Mouse (Mus musculus) retina, adult 2 months (tissue): Measurements from ENCODE around the gene Mfng.

Experiments
- DNase-seq: peaks from one replicate; pipeline ENCODE4 v3.0.0-alpha.2; 2012; ENCODE audit warnings: low read depth, low spot score

The Mfng gene

GRCm38 (mm10) chr15:78773290-78773729 is at the start of gene Mfng:
Gene Mfng (minus strand): TSS chr15:78773475.
- DNase-seq = no peak

DNA sequence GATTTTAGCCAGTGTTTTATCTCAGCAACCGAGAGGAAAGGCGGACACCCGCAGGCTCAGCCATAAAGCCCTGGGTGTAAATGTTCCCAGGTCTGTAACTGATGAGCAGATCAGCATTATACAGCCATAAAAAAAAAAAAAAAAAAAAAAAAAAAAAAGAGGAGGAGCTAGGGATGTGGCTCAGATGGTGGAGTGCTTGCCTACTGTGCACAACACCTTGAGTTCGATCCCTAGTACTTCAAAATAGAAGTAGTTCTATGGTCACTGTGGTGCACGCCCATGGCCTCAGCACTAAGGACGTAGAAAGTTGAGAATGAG is 42.8 kb upstream of the Mfng start:
- DNase-seq = no peak

DNA sequence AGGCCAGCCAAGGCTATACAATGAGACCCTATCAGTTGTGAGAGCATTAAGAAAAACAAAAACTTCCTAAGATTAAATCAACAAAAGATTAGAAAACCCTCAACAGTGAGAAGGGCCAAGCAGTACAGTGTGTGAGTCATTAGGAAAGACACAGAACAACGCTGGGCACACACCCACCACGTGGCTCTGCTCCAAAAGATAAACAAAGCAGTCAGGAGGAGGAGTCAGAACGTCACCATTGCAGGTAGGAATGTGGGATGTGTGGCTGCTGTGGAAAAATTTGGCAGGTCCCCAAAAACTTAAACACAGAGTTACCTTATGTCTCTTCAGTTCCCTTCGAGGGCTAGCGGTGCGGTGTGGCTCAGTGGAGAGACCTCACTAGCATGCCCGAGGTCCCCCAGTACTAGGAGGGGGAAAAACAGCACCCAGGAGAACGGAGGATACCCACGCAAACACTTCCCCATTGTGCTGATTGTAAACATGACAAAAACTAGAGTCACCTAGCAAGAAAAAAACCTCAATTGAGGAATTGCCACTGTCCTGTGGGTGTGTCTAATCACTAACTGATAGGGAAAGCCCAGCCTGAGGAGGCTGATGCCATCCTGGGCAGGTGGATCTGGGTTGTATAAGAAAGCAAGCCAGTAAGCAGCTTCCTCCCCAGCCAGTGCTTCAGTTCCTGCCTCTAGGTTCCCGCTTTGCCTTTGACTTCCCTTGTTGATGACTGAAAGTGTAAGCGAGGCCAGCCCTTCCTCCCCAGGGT is 42.2 kb upstream of the Mfng start:
- DNase-seq = no peak

DNA sequence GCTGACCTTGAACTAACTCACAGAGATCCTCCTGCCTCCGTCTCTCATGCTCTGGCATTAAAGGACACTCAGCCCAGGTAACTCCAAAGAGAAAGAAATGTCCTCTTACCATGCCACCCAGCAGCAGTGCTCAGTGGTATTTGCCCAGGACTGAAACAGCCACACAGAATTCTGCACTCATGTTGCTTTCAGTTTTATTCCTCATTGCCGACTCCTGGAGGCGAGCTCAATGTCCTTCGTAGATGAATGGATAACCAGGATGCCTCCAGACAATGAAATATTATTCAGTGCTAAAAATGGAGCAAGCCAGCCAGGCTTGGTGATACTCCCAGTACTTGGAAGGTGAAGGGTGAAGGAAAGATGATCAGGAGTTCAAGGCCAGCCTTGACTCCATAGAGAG is 40.3 kb upstream of the Mfng start:
- no peak for DNase-seq

- DNase-seq = no peak
These were observed 36.9 kb upstream of the Mfng start for GRCm38 (mm10) chr15:78810146-78810545.

DNA sequence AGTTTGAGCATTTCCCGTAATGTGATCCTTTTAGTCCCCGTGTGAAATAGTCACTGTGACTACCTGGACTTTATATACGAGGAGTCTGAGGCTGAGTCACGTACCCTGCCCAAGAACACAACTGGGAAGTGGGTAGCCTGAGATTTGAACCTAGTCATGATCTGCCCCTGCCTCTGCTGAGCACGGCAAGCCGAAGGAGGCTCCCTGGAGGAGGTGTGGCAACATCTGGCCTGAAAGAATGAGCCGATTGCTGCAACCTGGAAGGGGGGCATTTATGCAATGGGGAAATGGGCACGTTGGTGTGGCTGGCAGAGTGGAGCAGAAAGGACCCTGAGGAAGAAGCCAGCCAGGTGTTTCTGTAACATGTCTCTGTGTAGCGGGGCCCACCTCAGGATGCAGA is 36.5 kb upstream of the Mfng start:
- no peak for DNase-seq

DNA sequence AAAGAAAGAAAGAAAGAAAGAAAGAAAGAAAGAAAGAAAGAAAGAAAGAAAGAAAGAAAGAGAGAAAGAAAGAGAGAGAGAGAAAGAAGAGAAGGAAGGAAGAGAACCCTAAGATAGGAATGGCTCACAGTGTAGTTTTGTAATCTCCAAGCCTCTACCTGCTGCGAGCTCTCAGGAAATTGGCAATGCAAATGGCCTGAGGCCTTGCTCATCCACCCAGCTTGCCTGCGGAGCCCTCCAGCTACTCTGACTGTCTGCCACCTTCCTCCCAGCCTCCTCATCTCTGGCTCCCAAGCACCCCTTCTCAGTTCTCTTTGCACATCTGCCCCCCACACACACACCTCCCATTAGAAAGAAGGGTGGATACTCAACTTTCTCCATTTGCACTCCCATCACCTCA is 35.7 kb upstream of the Mfng start:
- no peak for DNase-seq

DNA sequence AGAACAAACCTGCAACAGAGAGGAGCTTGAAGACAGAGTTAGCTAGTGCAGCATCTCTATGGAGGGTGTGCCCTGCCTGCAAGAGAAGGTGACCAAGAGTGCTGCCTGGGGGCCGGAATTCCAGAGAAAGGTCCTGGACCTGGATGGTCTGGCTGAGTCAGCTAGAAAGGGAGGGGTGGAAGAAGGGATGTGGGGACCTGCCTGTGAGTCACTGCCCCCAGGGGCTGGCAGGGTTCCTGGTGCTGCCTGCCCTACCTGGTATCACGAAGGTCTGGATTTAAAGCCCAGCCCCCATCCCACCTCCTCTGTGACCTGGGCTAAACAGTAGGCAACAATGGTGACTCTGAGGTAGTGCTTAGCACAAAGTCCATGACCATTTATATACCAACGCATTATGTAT is 33.9 kb upstream of the Mfng start:
- DNase-seq = no peak

- no peak for DNase-seq
These were observed 33.3 kb upstream of the Mfng start for GRCm38 (mm10) chr15:78806614-78807013.

- DNase-seq = no peak
These were observed 32.1 kb upstream of the Mfng start for GRCm38 (mm10) chr15:78805351-78805750.

GRCm38 (mm10) chr15:78804326-78804725 is 31.1 kb upstream of the Mfng start:
- no peak for DNase-seq

DNA sequence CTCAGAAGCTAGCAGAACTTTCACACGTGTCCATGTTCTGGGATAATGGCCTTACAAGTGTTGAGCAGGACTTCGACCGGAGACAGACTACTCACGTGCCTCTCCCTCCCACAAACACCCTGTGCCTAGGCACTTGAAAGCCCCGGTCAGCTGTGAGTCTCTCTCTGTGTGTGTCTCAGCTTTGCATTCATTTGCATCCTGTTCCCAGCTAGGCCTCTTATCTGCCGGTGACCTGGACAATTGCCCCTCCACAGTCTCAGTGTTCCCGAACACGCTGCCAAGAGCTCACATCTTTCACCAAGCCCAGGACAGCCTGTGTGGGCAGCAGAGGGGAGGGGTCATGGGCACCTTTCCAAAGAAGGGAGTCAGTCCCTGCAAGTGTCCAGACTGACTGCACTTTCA is 30.2 kb upstream of the Mfng start:
- DNase-seq = no peak

- no peak for DNase-seq
These were observed 29.6 kb upstream of the Mfng start, which contains the start of gene Card10 for GRCm38 (mm10) chr15:78802776-78803391. Gene Card10 (minus strand): TSS chr15:78803042.

DNA sequence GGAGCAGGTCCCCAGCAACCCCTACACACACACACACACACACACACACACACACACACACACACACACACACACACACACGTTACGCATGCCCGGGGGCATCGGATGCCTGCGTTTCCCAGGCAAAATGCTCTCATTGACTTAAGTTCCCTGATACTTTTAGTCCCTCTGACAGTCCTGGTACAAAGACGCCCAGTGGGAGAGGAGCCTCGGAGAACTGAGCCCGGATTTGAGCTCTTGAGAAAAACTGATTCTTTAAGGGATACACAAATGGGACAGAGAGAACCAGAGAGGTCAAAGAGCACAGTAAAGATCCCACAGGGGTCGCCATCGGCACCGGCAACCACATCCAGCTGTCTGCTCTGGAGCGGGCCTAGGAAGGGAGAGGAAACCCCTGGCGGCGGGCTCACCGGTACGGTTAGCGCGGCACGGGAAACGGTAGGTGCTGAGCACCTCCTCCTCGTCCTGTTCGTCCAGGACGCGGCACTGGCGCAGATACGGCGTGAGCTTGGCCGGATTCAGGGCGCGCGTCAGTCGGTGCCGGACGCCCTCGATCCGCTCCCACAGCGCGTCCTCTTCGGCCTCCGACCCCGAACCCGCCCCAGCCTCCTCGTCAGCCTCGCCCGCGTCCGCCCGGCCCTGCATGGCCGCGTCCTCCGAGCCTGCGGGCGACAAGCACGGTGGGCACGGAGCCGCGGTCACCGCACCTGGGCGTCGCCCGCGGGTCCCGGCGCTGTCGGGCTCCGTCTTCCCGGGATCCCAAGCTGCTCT is 28.9 kb upstream of the Mfng start:
- DNase-seq = no peak

GRCm38 (mm10) chr15:78801571-78801970 is 28.3 kb upstream of the Mfng start:
- no peak for DNase-seq

GRCm38 (mm10) chr15:78799029-78799428 is 25.8 kb upstream of the Mfng start:
- no peak for DNase-seq

DNA sequence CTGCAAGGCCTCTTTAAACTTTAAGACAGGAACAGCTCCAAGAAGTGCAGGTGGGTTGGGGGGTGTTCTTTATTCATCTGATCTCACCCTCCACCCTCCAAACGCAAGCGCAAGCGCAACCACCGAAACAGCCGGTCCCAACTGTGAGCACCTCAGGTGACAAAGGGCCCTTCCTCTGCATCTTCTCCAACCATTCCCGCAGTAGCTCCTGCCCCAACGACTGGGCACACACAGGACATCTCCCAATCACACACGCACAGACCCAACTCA is 23.7 kb upstream of the Mfng start:
- no peak for DNase-seq

- DNase-seq = no peak
These were observed 23.2 kb upstream of the Mfng start for GRCm38 (mm10) chr15:78796196-78797059.

- DNase-seq = no peak
These were observed 17.7 kb upstream of the Mfng start for GRCm38 (mm10) chr15:78790990-78791389.

GRCm38 (mm10) chr15:78790451-78790850 is 17.2 kb upstream of the Mfng start:
- no peak for DNase-seq

- no peak for DNase-seq
These were observed 16.5 kb upstream of the Mfng start for GRCm38 (mm10) chr15:78789721-78790323.

- no peak for DNase-seq
These were observed 14.8 kb upstream of the Mfng start for GRCm38 (mm10) chr15:78788042-78788441.
